Mouse (Mus musculus) limb, embryonic 13.5 days (tissue): Measurements from ENCODE around the gene Nkx3-2. TPM values are rescaled to one million over a fixed set of nuclear protein-coding genes. Genes with fewer than 3 reads are reported as not detected.

Experiments
- ATAC-seq: fragments of 200-750 bp; cut with Nextera tagmentation; 2 replicates; pipeline ENCODE4 v1.8.0; 2017; ENCODE audit warnings: low read depth, moderate number of reproducible peaks, moderate TSS enrichment; ENCODE audit not compliant: low FRiP score
- H3K27ac ChIP-seq: fragments of 300-500 bp; sonication (generic); 2 replicates; pipeline ENCODE4 v1.5.1; 2015; ENCODE audit warnings: inconsistent platforms, mild to moderate bottlenecking, moderate library complexity
- H3K27me3 ChIP-seq: fragments of 300-500 bp; sonication (generic); 2 replicates; pipeline ENCODE4 v1.6.1; 2015; ENCODE audit warnings: mild to moderate bottlenecking, inconsistent platforms
- H3K36me3 ChIP-seq: fragments of 300-500 bp; sonication (generic); 2 replicates; pipeline ENCODE4 v1.6.1; 2015; ENCODE audit warnings: inconsistent platforms, mild to moderate bottlenecking, moderate library complexity
- H3K4me1 ChIP-seq: fragments of 300-500 bp; sonication (generic); 2 replicates; pipeline ENCODE4 v1.6.1; 2015; ENCODE audit warnings: inconsistent platforms
- H3K4me2 ChIP-seq: fragments of 300-500 bp; sonication (generic); replicated peaks from 2 replicates; pipeline ENCODE4 v1.6.1; 2015; ENCODE audit warnings: inconsistent platforms, mild to moderate bottlenecking, moderate library complexity
- H3K4me3 ChIP-seq: fragments of 300-500 bp; sonication (generic); 2 replicates; pipeline ENCODE4 v1.5.1; 2015; ENCODE audit warnings: moderate library complexity, mild to moderate bottlenecking, inconsistent platforms
- H3K9ac ChIP-seq: fragments of 300-500 bp; sonication (generic); 2 replicates; pipeline ENCODE4 v1.6.1; 2015; ENCODE audit warnings: mild to moderate bottlenecking, inconsistent platforms
- H3K9me3 ChIP-seq: fragments of 300-500 bp; sonication (generic); 2 replicates; pipeline ENCODE4 v1.6.1; 2016; ENCODE audit warnings: inconsistent platforms
- WGBS: fragments of 180-500 bp; shearing (Covaris S2); methylation state at CpG from one replicate; pipeline ENCODE4 v1.1.7; 2015; 5-methylcytosine and 5-hydroxymethylcytosine counted together
- polyA plus RNA-seq: library from polyadenylated mRNA; unstranded; fragments of >200 nt; fragmentation: Nextera tagmentation; extraction: Ambion mirVana; gene quantifications from 2 replicates; pipeline ENCODE4 v1.2.1, GENCODE M21; 2015

The Nkx3-2 gene
- polyA plus RNA-seq, 1 experiment from 2014 or later = 5.2 TPM

DNA sequence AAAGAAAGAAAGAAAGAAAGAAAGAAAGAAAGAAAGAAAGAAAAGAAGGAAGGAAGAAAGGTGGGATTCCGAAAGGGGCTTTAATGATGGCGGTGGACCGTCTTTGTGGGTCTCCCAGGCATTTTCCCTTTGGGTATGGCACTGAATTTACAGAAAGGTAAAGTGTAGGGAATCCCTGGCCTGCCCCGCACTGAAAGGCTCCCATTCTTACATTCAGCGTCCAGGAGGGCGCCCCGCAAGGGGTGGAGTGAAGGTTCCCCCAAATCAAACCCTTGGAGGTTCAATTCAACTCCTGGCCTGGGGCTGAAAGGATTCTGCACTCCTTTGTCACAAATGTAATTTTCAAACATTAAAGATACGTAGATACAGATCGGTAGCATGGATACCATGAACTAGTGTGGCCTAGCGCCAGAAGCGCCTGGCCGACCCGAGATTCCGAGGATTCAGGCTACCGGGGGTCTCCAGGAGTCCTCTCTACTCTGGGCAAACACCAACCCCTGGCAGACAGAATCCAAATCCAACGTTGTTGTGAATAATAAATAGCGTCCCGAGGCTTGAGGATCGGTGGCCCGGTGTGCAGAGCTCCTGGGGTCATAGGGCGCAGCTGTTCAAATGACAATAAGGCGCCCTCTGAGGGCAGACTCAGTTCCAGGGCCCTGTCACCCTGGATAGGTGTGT lies 3.3 kb downstream of the Nkx3-2 start:
- peak overlapping the region; percentile 56 for H3K4me3 ChIP-seq

DNA sequence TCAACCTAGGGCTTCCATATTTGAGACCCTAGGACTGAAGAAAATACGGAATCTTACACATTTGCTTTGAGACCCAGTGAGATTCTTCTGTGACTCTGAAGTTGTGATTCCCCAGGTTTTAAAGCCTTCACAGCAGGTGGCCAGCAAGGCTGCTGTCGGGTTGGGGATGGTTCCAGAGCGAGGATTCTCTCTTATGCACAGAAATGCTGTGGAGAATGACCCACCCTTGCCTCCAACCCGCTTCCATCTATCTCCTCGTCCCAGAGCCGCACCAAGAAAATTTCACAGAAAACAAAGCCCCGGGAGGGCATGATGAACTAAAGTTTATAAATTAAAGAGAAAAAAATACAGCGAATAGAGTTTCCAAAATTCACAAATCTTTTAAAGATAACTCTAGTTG lies 4.2 kb downstream of the Nkx3-2 start:
- H3K4me3 ChIP-seq = peak overlapping the region; percentile 14; the same call in 1 of the 2 replicates
- H3K9me3 ChIP-seq = no peaks in the 10 kb centered on the region
- peaks cover 22% of the 10 kb centered on the region for H3K4me1 ChIP-seq
- no peak for ATAC-seq
- 11% methylated on average over 8 of the region's 8 CpGs for WGBS
- H3K36me3 ChIP-seq = 0 out of 2 replicates have a peak, but pooled peaks cover 3% of the 10 kb centered on the region
- peaks cover 94% of the 10 kb centered on the region for H3K27me3 ChIP-seq
- peak overlapping the region; percentile 35 for H3K4me2 ChIP-seq
- H3K9ac ChIP-seq = no peak overlapping the region
- no peak overlapping the region for H3K27ac ChIP-seq

More for the DNA sequence above, 3.3 kb downstream of the Nkx3-2 start:
- Histone ChIP-seq H3K9ac (peak overlapping the region; percentile 80), H3K4me1 (peaks cover 22% of the 10 kb centered on the region), H3K27me3 (peaks cover 91% of the 10 kb centered on the region), H3K27ac (no peak overlapping the region), H3K9me3 (no peaks in the 10 kb centered on the region), H3K36me3 (0 out of 2 replicates have a peak, but pooled peaks cover 3% of the 10 kb centered on the region), H3K4me2 (peak overlapping the region; percentile 75)
- WGBS = 6% methylated on average over 22 of the region's 22 CpGs
- no peak for ATAC-seq

DNA sequence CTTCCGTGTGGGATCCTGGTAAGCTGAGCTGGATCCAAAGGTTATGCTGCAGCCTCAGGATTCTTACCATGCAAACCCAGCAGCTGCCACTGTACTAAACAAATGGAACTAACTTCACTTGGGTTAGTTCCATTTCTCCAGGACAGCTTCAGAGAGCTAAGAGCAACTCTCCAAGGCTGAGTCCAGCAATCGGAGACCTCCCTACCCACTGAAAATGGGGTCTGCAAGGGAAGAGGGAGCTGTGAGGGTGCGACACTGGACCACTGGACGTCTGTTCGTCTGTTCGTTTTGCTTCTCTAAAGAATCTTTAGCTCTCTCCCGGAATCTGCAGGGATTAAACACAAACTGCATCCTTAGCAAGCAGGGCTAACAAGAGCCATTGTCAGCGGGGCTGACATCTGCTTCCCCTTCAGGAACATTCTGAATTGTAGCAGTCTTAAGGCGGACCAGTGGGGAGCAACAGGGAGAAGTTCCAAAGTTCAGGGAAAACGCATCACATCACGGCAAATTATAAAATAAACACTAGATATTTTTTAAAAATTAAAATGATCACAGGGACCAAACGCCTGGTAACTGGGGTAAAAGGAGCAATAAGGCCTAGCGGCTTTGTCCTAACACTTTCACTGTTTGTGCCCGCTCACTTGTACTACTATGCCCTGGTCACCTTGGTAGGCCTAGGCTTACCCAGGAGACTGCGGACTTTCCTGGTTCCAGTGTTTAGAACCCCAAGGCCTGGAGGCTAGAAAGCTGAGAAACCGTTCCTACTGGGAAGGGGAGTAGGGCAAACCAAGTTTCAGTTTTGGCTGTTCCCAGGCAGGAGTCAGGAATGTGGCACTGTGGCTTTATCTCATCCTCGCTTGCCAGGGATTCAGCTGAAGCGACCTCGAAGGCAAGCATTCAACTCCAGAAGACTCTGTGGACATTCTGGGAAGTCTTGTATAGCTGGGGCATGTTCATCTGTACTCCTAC lies 5.3 kb downstream of the Nkx3-2 start:
- no peaks in the 10 kb centered on the region for H3K9me3 ChIP-seq
- H3K4me1 ChIP-seq = peaks cover 25% of the 10 kb centered on the region
- WGBS = 12% methylated on average over 19 of the region's 19 CpGs
- no peak for ATAC-seq
- no peak overlapping the region for H3K9ac ChIP-seq
- H3K36me3 ChIP-seq = 0 out of 2 replicates have a peak, but pooled peaks cover 3% of the 10 kb centered on the region
- peaks cover 95% of the 10 kb centered on the region for H3K27me3 ChIP-seq
- H3K4me3 ChIP-seq = peak overlapping the region; percentile 5; the same call in 1 of the 2 replicates
- peak overlapping the region; percentile 31 for H3K4me2 ChIP-seq
- H3K27ac ChIP-seq = no peak overlapping the region

GRCm38 (mm10) chr5:41757338-41757737 lies 7.0 kb downstream of the Nkx3-2 start:
- no peak overlapping the region for H3K27ac ChIP-seq
- no peak overlapping the region for H3K4me3 ChIP-seq
- H3K27me3 ChIP-seq = peaks cover 95% of the 10 kb centered on the region
- 0 out of 2 replicates have a peak, but pooled peaks cover 3% of the 10 kb centered on the region for H3K36me3 ChIP-seq
- H3K9ac ChIP-seq = no peak overlapping the region
- no peak overlapping the region for H3K4me2 ChIP-seq
- ATAC-seq = no peak
- 9% methylated on average over 5 of the region's 5 CpGs for WGBS
- no peaks in the 10 kb centered on the region for H3K9me3 ChIP-seq
- H3K4me1 ChIP-seq = peaks cover 18% of the 10 kb centered on the region

DNA sequence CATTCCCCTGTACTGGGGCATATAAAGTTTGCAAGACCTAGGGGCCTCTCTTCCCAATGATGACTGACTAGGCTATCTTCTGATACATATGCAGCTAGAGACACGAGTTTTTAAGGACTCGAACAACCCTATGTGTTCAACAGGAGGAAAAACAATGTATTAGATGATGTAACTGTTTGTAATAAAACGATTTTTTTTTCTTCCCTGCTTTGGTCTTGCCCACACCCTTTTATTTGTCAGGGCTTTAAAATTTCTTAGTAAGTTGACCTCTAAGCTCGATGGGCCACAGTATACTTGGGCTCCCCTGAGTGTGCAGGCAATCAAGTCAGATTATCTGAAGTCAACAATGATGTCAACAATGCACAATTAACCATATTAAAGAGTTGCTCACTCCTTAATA lies 7.9 kb downstream of the Nkx3-2 start:
- Histone ChIP-seq H3K4me3 (no peak overlapping the region), H3K4me1 (peaks cover 10% of the 10 kb centered on the region), H3K9me3 (no peaks in the 10 kb centered on the region), H3K4me2 (no peak overlapping the region), H3K36me3 (0 out of 2 replicates have a peak, but pooled peaks cover 3% of the 10 kb centered on the region), H3K27ac (no peak overlapping the region), H3K27me3 (peaks cover 95% of the 10 kb centered on the region), H3K9ac (no peak overlapping the region)
- ATAC-seq = no peak
- 4% methylated on average over 4 of the region's 4 CpGs for WGBS

GRCm38 (mm10) chr5:41755373-41755960 lies 8.8 kb downstream of the Nkx3-2 start:
- Histone ChIP-seq H3K9me3 (no peaks in the 10 kb centered on the region), H3K4me1 (0 out of 2 replicates have a peak, but pooled peaks cover 7% of the 10 kb centered on the region), H3K9ac (no peak overlapping the region), H3K27ac (no peak overlapping the region), H3K27me3 (peaks cover 97% of the 10 kb centered on the region), H3K4me3 (0 out of 2 replicates have a peak overlapping the region, but pooled peaks have one; percentile 7), H3K36me3 (no peaks in the 10 kb centered on the region), H3K4me2 (peak overlapping the region; percentile 45; the same call in 1 of the 2 replicates)
- no peak for ATAC-seq
- WGBS = 1% methylated on average over 23 of the region's 23 CpGs

DNA sequence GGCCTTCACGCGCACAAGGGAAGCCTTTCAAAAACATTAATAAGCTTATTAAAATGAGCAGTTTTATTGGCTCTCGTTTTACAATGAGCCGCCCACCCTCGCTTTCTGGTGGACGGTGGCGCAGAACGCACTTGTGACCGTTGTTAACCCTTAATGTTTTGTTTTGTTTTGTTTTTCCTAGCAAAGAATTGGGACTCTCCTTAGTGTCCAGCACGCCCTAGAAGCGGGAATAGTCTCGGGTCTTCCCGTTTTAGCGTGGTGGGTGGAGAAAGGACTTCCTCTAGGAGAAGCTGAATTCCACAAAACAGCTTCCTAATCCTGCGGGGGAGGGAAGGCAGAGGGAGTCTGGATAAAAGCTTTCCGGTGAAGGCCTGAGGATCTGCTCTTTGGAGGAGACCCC lies 9.5 kb downstream of the Nkx3-2 start:
- Histone ChIP-seq H3K9me3 (no peaks in the 10 kb centered on the region), H3K36me3 (no peaks in the 10 kb centered on the region), H3K9ac (no peak overlapping the region), H3K27me3 (peaks cover 97% of the 10 kb centered on the region), H3K4me3 (peak overlapping the region; percentile 3), H3K4me2 (peak overlapping the region; percentile 45), H3K4me1 (0 out of 2 replicates have a peak, but pooled peaks cover 7% of the 10 kb centered on the region), H3K27ac (no peak overlapping the region)
- WGBS = under 1% methylated on average over 16 of the region's 16 CpGs
- ATAC-seq = no peak

GRCm38 (mm10) chr5:41754226-41754775 lies 10.0 kb downstream of the Nkx3-2 start:
- under 1% methylated on average over 17 of the region's 17 CpGs for WGBS
- peaks cover 99% of the 10 kb centered on the region for H3K27me3 ChIP-seq
- ATAC-seq = no peak
- H3K9ac ChIP-seq = no peak overlapping the region
- H3K4me3 ChIP-seq = peak overlapping the region; percentile 3
- H3K36me3 ChIP-seq = no peaks in the 10 kb centered on the region
- H3K4me1 ChIP-seq = 0 out of 2 replicates have a peak, but pooled peaks cover 7% of the 10 kb centered on the region
- no peaks in the 10 kb centered on the region for H3K9me3 ChIP-seq
- H3K27ac ChIP-seq = no peak overlapping the region
- peak overlapping the region; percentile 45 for H3K4me2 ChIP-seq

DNA sequence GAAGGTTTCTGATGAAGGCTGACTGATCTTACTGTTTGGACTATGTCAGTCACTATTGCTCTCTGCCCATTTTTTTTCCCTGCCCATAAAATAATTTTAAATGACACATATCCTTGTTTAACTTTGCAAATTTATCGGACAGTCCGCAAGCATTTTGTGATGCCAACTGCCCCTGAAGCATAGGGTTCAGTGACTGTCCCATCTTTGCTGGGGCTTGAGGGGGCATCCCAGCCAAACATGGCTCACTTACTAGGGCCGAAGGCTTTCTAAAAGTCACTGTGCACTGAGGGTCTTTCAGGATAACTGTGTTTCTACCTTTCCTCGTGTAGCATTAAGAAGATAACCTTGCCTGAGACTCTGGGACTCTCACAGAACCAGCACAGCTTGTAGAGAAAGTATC lies 11.6 kb downstream of the Nkx3-2 start:
- no peaks in the 10 kb centered on the region for H3K36me3 ChIP-seq
- 0 out of 2 replicates have a peak, but pooled peaks cover 7% of the 10 kb centered on the region for H3K4me1 ChIP-seq
- no peak overlapping the region for H3K4me2 ChIP-seq
- H3K9me3 ChIP-seq = no peaks in the 10 kb centered on the region
- no peak overlapping the region for H3K9ac ChIP-seq
- ATAC-seq = no peak
- H3K27me3 ChIP-seq = peaks cover 99% of the 10 kb centered on the region
- no peak overlapping the region for H3K4me3 ChIP-seq
- 30% methylated on average over 4 of the region's 4 CpGs for WGBS
- no peak overlapping the region for H3K27ac ChIP-seq

DNA sequence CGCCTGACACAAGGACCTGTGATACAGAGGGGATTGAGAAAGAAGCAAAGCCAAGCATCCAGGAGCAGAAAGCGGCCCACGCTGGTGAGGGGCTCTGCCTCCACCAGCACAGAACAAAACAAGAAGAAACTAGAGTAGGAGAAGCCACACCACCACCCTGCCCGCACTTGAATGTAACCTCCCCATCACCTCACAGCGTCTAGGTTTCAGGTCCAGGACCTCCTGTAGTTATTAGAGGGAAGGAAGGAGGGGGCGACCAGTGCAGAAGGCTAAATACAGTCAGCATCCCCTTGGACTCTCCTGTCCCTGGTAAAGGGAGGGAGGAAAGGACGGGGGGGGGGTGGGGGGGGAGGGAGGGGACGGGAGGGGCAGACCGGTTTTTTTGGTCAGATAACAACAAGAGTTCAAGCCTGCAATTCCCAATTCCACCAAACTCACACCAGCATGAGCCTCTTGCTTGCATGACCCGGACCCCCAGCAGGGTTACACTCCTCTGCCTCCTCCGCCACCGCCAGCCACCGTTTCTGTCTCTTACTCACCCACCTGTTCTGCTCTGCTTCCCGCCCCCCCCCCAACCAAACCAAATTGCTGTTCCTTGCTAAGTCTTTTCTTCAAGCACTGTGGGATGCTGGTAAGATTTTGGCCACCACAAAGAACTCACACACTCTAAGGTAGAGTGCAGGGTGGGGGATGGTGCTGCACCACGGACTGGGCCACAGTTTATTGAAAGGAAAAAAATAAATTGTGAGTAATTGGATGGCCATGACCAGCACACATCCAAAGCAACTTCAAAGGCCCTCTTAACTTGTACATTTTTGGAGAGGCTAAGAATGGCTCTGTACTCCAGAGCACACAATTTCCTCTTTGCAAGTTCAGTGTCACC lies 19.2 kb downstream of the Nkx3-2 start:
- Histone ChIP-seq H3K4me3 (no peak overlapping the region), H3K27ac (no peak overlapping the region), H3K4me1 (no peaks in the 10 kb centered on the region), H3K36me3 (no peaks in the 10 kb centered on the region), H3K27me3 (peaks cover 98% of the 10 kb centered on the region), H3K9ac (no peak overlapping the region), H3K4me2 (no peak overlapping the region), H3K9me3 (no peaks in the 10 kb centered on the region)
- ATAC-seq = peak; percentile 30
- 5% methylated on average over 12 of the region's 15 CpGs for WGBS

DNA sequence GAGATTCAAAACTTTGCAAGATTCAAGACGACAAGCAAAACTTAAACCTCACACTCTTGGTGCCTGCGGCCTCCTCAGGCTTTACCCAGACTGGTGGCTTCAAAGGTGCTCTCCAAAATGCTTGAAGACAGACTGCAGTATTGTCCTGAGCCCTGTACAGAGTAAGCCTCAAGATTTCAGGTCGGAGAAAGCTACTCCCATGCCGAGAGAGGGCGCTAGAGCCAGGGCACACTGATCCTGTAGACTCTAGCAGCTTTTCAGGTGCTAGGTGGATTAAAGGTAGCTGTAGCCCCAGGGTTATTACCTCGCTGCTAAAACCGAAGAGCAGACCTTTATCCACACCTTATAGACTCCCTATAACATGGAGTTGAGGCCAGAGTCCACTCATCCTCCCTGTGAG lies 20.1 kb downstream of the Nkx3-2 start:
- WGBS = 10% methylated on average over 7 of the region's 7 CpGs
- no peaks in the 10 kb centered on the region for H3K9me3 ChIP-seq
- H3K9ac ChIP-seq = no peak overlapping the region
- H3K27me3 ChIP-seq = peaks cover 93% of the 10 kb centered on the region
- ATAC-seq = no peak
- no peak overlapping the region for H3K4me3 ChIP-seq
- no peaks in the 10 kb centered on the region for H3K4me1 ChIP-seq
- H3K36me3 ChIP-seq = no peaks in the 10 kb centered on the region
- H3K4me2 ChIP-seq = no peak overlapping the region
- no peak overlapping the region for H3K27ac ChIP-seq
